Comparison of ENCODE assay signal across 8 mouse cellular contexts in the genomic region with DNA sequence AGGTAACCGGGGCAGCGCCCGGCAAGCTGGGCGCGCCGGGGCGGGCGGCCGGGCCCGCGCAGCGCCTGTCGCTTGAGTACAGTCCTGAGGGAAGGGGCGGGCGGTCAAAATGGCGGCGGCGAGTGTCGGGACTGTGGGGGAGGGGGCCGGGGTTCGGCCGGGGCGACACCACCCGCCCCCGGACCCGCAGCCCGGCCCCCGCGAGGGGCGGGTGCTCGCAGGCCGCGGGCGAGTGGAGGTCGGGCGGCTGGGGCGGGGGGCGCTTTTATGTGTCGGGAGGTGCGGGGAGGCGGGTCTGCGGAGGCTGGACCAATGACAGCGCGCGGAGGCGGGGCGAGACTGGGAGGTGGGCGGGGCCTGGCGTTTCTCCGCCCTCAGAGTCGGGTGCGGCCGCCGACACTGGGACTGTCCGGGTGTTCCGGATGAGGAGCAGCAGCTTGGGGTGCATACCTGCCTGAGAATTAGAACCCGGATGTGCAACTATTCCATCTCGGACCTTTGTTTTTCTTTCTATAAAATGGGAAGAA. TPM values are rescaled to one million over a fixed set of nuclear protein-coding genes. Genes with fewer than 3 reads are reported as not detected.
DNase-seq lines count a peak whose midpoint lies in the region; ATAC-seq lines count a peak whose summit lies in the region.

No protein-coding gene starts in this region.

- peaks cover 29% of the 10 kb centered on the region for H3K4me1 ChIP-seq in hindbrain, embryonic 16.5 days (ENCODE audit: control insufficient read depth, insufficient read depth, low read depth, low read length)

- peak; percentile 66 for ATAC-seq in hindbrain, embryonic 16.5 days

- under 1% methylated on average over 39 of the region's 58 CpGs for WGBS in hindbrain, embryonic 16.5 days

- H3K27ac ChIP-seq in hindbrain, embryonic 16.5 days (ENCODE audit: low read depth, low read length) = peak overlapping the region; percentile 98

- H3K4me2 ChIP-seq in hindbrain, embryonic 16.5 days (ENCODE audit: low read length) = peak overlapping the region; percentile 63

- peak overlapping the region; percentile 94 for H3K9ac ChIP-seq in hindbrain, embryonic 16.5 days (ENCODE audit: low read depth, low read length)

- no peaks in the 10 kb centered on the region for H3K9me3 ChIP-seq in hindbrain, embryonic 16.5 days (ENCODE audit: control insufficient read depth, low read length)

- no peaks in the 10 kb centered on the region for H3K27me3 ChIP-seq in hindbrain, embryonic 16.5 days (replicated peaks; ENCODE audit: control insufficient read depth, insufficient read depth, low read length)

- no peaks in the 10 kb centered on the region for H3K36me3 ChIP-seq in hindbrain, embryonic 16.5 days (ENCODE audit: control insufficient read depth, insufficient read depth, low read length)

- H3K4me3 ChIP-seq in hindbrain, embryonic 16.5 days (ENCODE audit: low read length) = peak overlapping the region; percentile 94

- peak; percentile 93 for DNase-seq in ZHBTc4 (ENCODE audit: low read depth, low spot score)
- DNase-seq in cerebellum, postnatal 4 days (ENCODE audit: low spot score in 2 of 2) = peak; percentile 96
- DNase-seq in gastrocnemius, adult 18-20 months (ENCODE audit: low spot score) = peak; percentile 95
- peak; percentile 94 to 96 for DNase-seq in left cerebral cortex, adult 18-20 months (ENCODE audit: low spot score in 2 of 2)
- peak; percentile 96 to 98 for DNase-seq in lung, postnatal 4 days
- peak; percentile 92 for DNase-seq in retina, postnatal 1 day
- DNase-seq in thymus, postnatal 4 days = peak; percentile 99

RNA-seq across cellular contexts. Expression of gene Rfx1, which starts 0.5 kb away (rescaled TPM):
- total RNA-seq in gastrocnemius, adult 18-20 months (2021) = 1 to 10 TPM; 4.6 to 4.8 TPM
- 7.9 and 9.0 TPM in 2 replicates for polyA plus RNA-seq in hindbrain, embryonic 16.5 days (2015; fragmentation: Nextera tagmentation; extraction: Ambion mirVana)
- 10 to 100 TPM; 23.1 to 25.3 TPM for total RNA-seq in left cerebral cortex, adult 18-20 months (2021)

RNA-seq across cellular contexts. Expression of gene Gm10643, which starts 2.2 kb away (rescaled TPM):
- total RNA-seq in gastrocnemius, adult 18-20 months (2021) = 1 to 10 TPM; 1.2 TPM
- 1.6 and 1.7 TPM in 2 replicates for polyA plus RNA-seq in hindbrain, embryonic 16.5 days (2015; fragmentation: Nextera tagmentation; extraction: Ambion mirVana)
- total RNA-seq in left cerebral cortex, adult 18-20 months (2021) = 1 to 10 TPM; 2.9 to 3.5 TPM

RNA-seq across cellular contexts. Expression of gene Rln3, which starts 22.3 kb away (rescaled TPM):
- total RNA-seq in gastrocnemius, adult 18-20 months (2021) = not detected
- polyA plus RNA-seq in hindbrain, embryonic 16.5 days (2015; fragmentation: Nextera tagmentation; extraction: Ambion mirVana) = 1.8 TPM in 2 replicates
- total RNA-seq in left cerebral cortex, adult 18-20 months (2021) = not detected

RNA-seq across cellular contexts. Expression of gene Il27ra, which starts 24.7 kb away (rescaled TPM):
- under 1 TPM; 0.37 to 0.66 TPM for total RNA-seq in gastrocnemius, adult 18-20 months (2021)
- polyA plus RNA-seq in hindbrain, embryonic 16.5 days (2015; fragmentation: Nextera tagmentation; extraction: Ambion mirVana) = 0.55 and 0.71 TPM in 2 replicates
- under 1 TPM; 0.30 to 0.52 TPM for total RNA-seq in left cerebral cortex, adult 18-20 months (2021)

RNA-seq across cellular contexts. Expression of gene Dcaf15, which starts 37.5 kb away (rescaled TPM):
- 1 to 10 TPM; 4.8 to 4.9 TPM for total RNA-seq in gastrocnemius, adult 18-20 months (2021)
- 21.5 and 22.7 TPM in 2 replicates for polyA plus RNA-seq in hindbrain, embryonic 16.5 days (2015; fragmentation: Nextera tagmentation; extraction: Ambion mirVana)
- total RNA-seq in left cerebral cortex, adult 18-20 months (2021) = 10 to 100 TPM; 17.7 to 18.2 TPM

Comparison
In these comparisons a context has a peak if more than half of its experiments do, and no peak if none do; other contexts are left out.
1. Peak in every context shown above with its lines: DNase-seq, ATAC-seq, H3K4me3 ChIP-seq and H3K27ac ChIP-seq.
2. RNA of gene Rfx1, which starts 0.5 kb away (total RNA-seq): 23.1 to 25.3 TPM in left cerebral cortex, adult 18-20 months; 4.6 to 4.8 TPM in gastrocnemius, adult 18-20 months; every median in the first group is over 4 times any median in the second.